ENCODE assay signal across 7 mouse cellular contexts in the genomic region with DNA sequence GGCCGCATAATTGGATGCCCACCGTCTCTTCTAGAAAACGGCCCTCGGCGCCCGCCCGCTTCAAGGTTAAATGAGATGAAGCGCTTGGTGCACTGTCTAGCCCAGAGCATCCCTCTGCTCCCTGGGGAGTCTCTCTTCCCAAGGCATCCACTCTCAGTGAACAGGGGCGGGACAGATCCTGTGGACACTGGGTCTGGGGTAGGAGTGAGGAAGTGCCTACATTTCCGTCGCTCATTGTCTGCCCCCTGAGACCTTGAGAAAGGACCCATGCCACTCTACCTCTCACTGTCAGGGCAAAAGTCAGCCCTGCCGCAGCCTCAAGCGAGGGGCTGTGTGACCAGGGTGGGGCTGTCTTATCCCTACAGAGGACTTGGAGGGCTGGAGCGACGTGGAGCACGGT. TPM values are rescaled to one million over a fixed set of nuclear protein-coding genes. Genes with fewer than 3 reads are reported as not detected.
A peak's percentile ranks its signal among the peaks of the same experiment; 100 is the strongest.
DNase-seq lines count a peak whose midpoint lies in the region; ATAC-seq and TF ChIP-seq lines count a peak whose summit lies in the region.

No protein-coding gene starts in this region.

- TF ChIP-seq POLR2A in small intestine, adult 2 months (IDR thresholded peaks at IDR 0.05; ENCODE audit: low read depth, low read length): no peak

- H3K36me3 ChIP-seq in liver, embryonic 12.5 days: no peaks in the 10 kb centered on the region
- H3K36me3 ChIP-seq in forebrain, embryonic 13.5 days (ENCODE audit: poor library complexity, severe bottlenecking): no peaks in the 10 kb centered on the region
- H3K36me3 ChIP-seq in intestine, postnatal 0 days (ENCODE audit: control insufficient read depth, insufficient read depth): no peaks in the 10 kb centered on the region
- no peaks in the 10 kb centered on the region for H3K36me3 ChIP-seq in small intestine, adult 2 months (ENCODE audit: control insufficient read depth, insufficient read depth, low read length)

- no peak for ATAC-seq in liver, embryonic 12.5 days
- no peak for ATAC-seq in forebrain, embryonic 13.5 days
- ATAC-seq in intestine, postnatal 0 days: no peak

- TF ChIP-seq CTCF in intestine, postnatal 0 days (IDR thresholded peaks at IDR 0.05; ENCODE audit: low read depth): no peak
- TF ChIP-seq CTCF in small intestine, adult 2 months (IDR thresholded peaks at IDR 0.05; ENCODE audit: extremely low read depth, insufficient read length, insufficient replicate concordance, low read depth, low read length): no peak

- H3K9me3 ChIP-seq in liver, embryonic 12.5 days (replicated peaks): no peaks in the 10 kb centered on the region
- no peaks in the 10 kb centered on the region for H3K9me3 ChIP-seq in forebrain, embryonic 13.5 days (replicated peaks)
- H3K9me3 ChIP-seq in intestine, postnatal 0 days (ENCODE audit: control insufficient read depth): no peaks in the 10 kb centered on the region

- H3K9ac ChIP-seq in liver, embryonic 12.5 days: no peak overlapping the region
- peak overlapping the region; percentile 52; the same call in 1 of the 2 replicates for H3K9ac ChIP-seq in forebrain, embryonic 13.5 days
- H3K9ac ChIP-seq in intestine, postnatal 0 days (ENCODE audit: low read depth, low read length): no peak overlapping the region

- H3K4me3 ChIP-seq in liver, embryonic 12.5 days: peak overlapping the region; percentile 23; the same call in 1 of the 2 replicates
- peak overlapping the region; percentile 34 for H3K4me3 ChIP-seq in forebrain, embryonic 13.5 days
- peak overlapping the region; percentile 26; the same call in 1 of the 2 replicates for H3K4me3 ChIP-seq in intestine, postnatal 0 days (ENCODE audit: low read depth, low read length)
- peak overlapping the region; percentile 34 for H3K4me3 ChIP-seq in small intestine, adult 2 months (ENCODE audit: low read depth, low read length)

- peak overlapping the region; percentile 54; the same call in 1 of the 2 replicates for H3K4me2 ChIP-seq in liver, embryonic 12.5 days
- peak overlapping the region; percentile 58 for H3K4me2 ChIP-seq in forebrain, embryonic 13.5 days
- H3K4me2 ChIP-seq in intestine, postnatal 0 days (replicated peaks; ENCODE audit: low read depth): peak overlapping the region; percentile 57

- H3K27me3 ChIP-seq in liver, embryonic 12.5 days (replicated peaks): peaks cover 94% of the 10 kb centered on the region
- peaks cover 74% of the 10 kb centered on the region for H3K27me3 ChIP-seq in forebrain, embryonic 13.5 days
- H3K27me3 ChIP-seq in intestine, postnatal 0 days (replicated peaks; ENCODE audit: control insufficient read depth, insufficient read depth, low read length): peaks cover 69% of the 10 kb centered on the region
- H3K27me3 ChIP-seq in small intestine, adult 2 months (ENCODE audit: control insufficient read depth, insufficient read depth, low read length): peaks cover 44% of the 10 kb centered on the region

- no peak overlapping the region for H3K27ac ChIP-seq in liver, embryonic 12.5 days
- H3K27ac ChIP-seq in forebrain, embryonic 13.5 days: no peak overlapping the region
- H3K27ac ChIP-seq in intestine, postnatal 0 days (ENCODE audit: low read depth, low read length): no peak overlapping the region
- no peak overlapping the region for H3K27ac ChIP-seq in small intestine, adult 2 months (ENCODE audit: insufficient read depth, low read depth, low read length)

- H3K4me1 ChIP-seq in liver, embryonic 12.5 days: peaks cover 27% of the 10 kb centered on the region
- peaks cover 41% of the 10 kb centered on the region for H3K4me1 ChIP-seq in forebrain, embryonic 13.5 days
- H3K4me1 ChIP-seq in intestine, postnatal 0 days (replicated peaks; ENCODE audit: control insufficient read depth, insufficient read depth, low read length): no peaks in the 10 kb centered on the region
- peaks cover 11% of the 10 kb centered on the region; the same call in 1 of the 2 replicates for H3K4me1 ChIP-seq in small intestine, adult 2 months (ENCODE audit: control insufficient read depth, insufficient read depth, insufficient read length, low read length)

- 3% methylated on average over 16 of the region's 16 CpGs for WGBS in liver, embryonic 12.5 days (ENCODE audit: insufficient replicate concordance)
- WGBS in forebrain, embryonic 13.5 days: 1% methylated on average over 16 of the region's 16 CpGs
- WGBS in intestine, postnatal 0 days: 2% methylated on average over 16 of the region's 16 CpGs
- WGBS in small intestine, adult 2 months: 4% methylated on average over 16 of the region's 16 CpGs

- DNase-seq in liver: no peak
- DNase-seq in left cerebral cortex, postnatal 36 days (ENCODE audit: low spot score in 2 of 2): no peak
- DNase-seq in embryo, embryonic 10 days (ENCODE audit: low spot score): no peak

- intact Hi-C loops in left cerebral cortex, postnatal 36 days (cut with DNase I): loop anchor here (2.0 kb wide), 1 partner anchor 50 kb away; no protein-coding TSS in a partner anchor

RNA-seq across cellular contexts. Expression of gene Fbxo2, which starts 4.0 kb away (rescaled TPM):
- 0.43 and 0.50 TPM in 2 replicates for polyA plus RNA-seq in liver, embryonic 12.5 days (2016; fragmentation: Nextera tagmentation; extraction: Ambion mirVana)
- polyA plus RNA-seq in forebrain, embryonic 13.5 days (2015; fragmentation: Nextera tagmentation; extraction: Ambion mirVana): 1.0 TPM in 2 replicates
- 0.44 and 0.76 TPM in 2 replicates for polyA plus RNA-seq in intestine, postnatal 0 days (2015; fragmentation: Nextera tagmentation; extraction: Ambion mirVana)
- 0.55 and 0.67 TPM in 2 replicates for polyA plus RNA-seq in small intestine, adult 2 months (2012; rRNA removed)
- 100 to 1,000 TPM in 1 of 2 experiments, 10 to 100 TPM in 1; 96.6 to 113 TPM for total RNA-seq in left cerebral cortex, postnatal 36 days (2021)

RNA-seq across cellular contexts. Expression of gene Fbxo44, which starts 4.2 kb away (rescaled TPM):
- 1.6 and 1.7 TPM in 2 replicates for polyA plus RNA-seq in liver, embryonic 12.5 days (2016; fragmentation: Nextera tagmentation; extraction: Ambion mirVana)
- 62.4 and 71.9 TPM in 2 replicates for polyA plus RNA-seq in forebrain, embryonic 13.5 days (2015; fragmentation: Nextera tagmentation; extraction: Ambion mirVana)
- 7.7 and 9.3 TPM in 2 replicates for polyA plus RNA-seq in intestine, postnatal 0 days (2015; fragmentation: Nextera tagmentation; extraction: Ambion mirVana)
- 7.3 and 17.7 TPM in 2 replicates for polyA plus RNA-seq in small intestine, adult 2 months (2012; rRNA removed)
- total RNA-seq in left cerebral cortex, postnatal 36 days (2021): 100 to 1,000 TPM; 143 to 156 TPM

RNA-seq across cellular contexts. Expression of gene Fbxo6, which starts 12.5 kb away (rescaled TPM):
- 20.5 and 28.7 TPM in 2 replicates for polyA plus RNA-seq in liver, embryonic 12.5 days (2016; fragmentation: Nextera tagmentation; extraction: Ambion mirVana)
- polyA plus RNA-seq in forebrain, embryonic 13.5 days (2015; fragmentation: Nextera tagmentation; extraction: Ambion mirVana): 14.2 and 16.7 TPM in 2 replicates
- 55.4 and 60.6 TPM in 2 replicates for polyA plus RNA-seq in intestine, postnatal 0 days (2015; fragmentation: Nextera tagmentation; extraction: Ambion mirVana)
- polyA plus RNA-seq in small intestine, adult 2 months (2012; rRNA removed): 22.8 and 57.9 TPM in 2 replicates
- 10 to 100 TPM; 26.8 to 33.5 TPM for total RNA-seq in left cerebral cortex, postnatal 36 days (2021)

RNA-seq across cellular contexts. Expression of gene Draxin, which starts 34.0 kb away (rescaled TPM):
- polyA plus RNA-seq in liver, embryonic 12.5 days (2016; fragmentation: Nextera tagmentation; extraction: Ambion mirVana): 0.08 TPM in 2 replicates
- polyA plus RNA-seq in forebrain, embryonic 13.5 days (2015; fragmentation: Nextera tagmentation; extraction: Ambion mirVana): 11.7 and 12.5 TPM in 2 replicates
- 0.03 and 0.05 TPM in 2 replicates for polyA plus RNA-seq in intestine, postnatal 0 days (2015; fragmentation: Nextera tagmentation; extraction: Ambion mirVana)
- 0.11 and 0.24 TPM in 2 replicates for polyA plus RNA-seq in small intestine, adult 2 months (2012; rRNA removed)
- total RNA-seq in left cerebral cortex, postnatal 36 days (2021): under 1 TPM; 0.43 to 0.47 TPM

RNA-seq across cellular contexts. Expression of gene Mad2l2, which starts 34.3 kb away (rescaled TPM):
- polyA plus RNA-seq in liver, embryonic 12.5 days (2016; fragmentation: Nextera tagmentation; extraction: Ambion mirVana): 24.2 and 25.5 TPM in 2 replicates
- polyA plus RNA-seq in forebrain, embryonic 13.5 days (2015; fragmentation: Nextera tagmentation; extraction: Ambion mirVana): 96.6 and 107 TPM in 2 replicates
- 22.6 and 24.9 TPM in 2 replicates for polyA plus RNA-seq in intestine, postnatal 0 days (2015; fragmentation: Nextera tagmentation; extraction: Ambion mirVana)
- 7.1 and 17.8 TPM in 2 replicates for polyA plus RNA-seq in small intestine, adult 2 months (2012; rRNA removed)
- total RNA-seq in left cerebral cortex, postnatal 36 days (2021): 10 to 100 TPM; 14.7 to 15.2 TPM
